Mouse (Mus musculus) cortical plate, adult 2 months (tissue): ENCODE measurements around the gene Dus2.
A peak's percentile ranks its signal among the peaks of the same experiment; 100 is the strongest.

Experiments
- CTCF ChIP-seq: fragments of 200-500 bp; IDR thresholded peaks from 2 replicates; pipeline ENCODE4 v1.5.1; 2011; ENCODE audit warnings: mild to moderate bottlenecking, control low read depth, low read length; ENCODE audit not compliant: insufficient read depth; ENCODE audit errors: extremely low read depth
- POLR2A ChIP-seq: fragments of 200-500 bp; IDR thresholded peaks from 2 replicates; pipeline ENCODE4 v1.6.1; 2011; ENCODE audit warnings: mild to moderate bottlenecking, low read length, control low read depth; ENCODE audit not compliant: insufficient read depth; ENCODE audit errors: extremely low read depth

- TF ChIP-seq CTCF (no peak), POLR2A (peak; percentile 50)
These were observed 67.8 kb downstream of the Dus2 start, which contains the start of gene Nfatc3 for GRCm38 (mm10) chr8:106058731-106059612.
